Mouse (Mus musculus) telencephalon, adult 2 months (tissue): ENCODE results near the gene Morf4l1.
A peak's percentile ranks its signal among the peaks of the same experiment; 100 is the strongest.
"Not testable (repeated sequence)": the region's sequence is repeated elsewhere in the genome, so short reads cannot be mapped to it uniquely, and the experiment has no call there.

Source experiments
- DNase-seq: peaks from one replicate; pipeline ENCODE4 v3.0.0-alpha.2; 2011; ENCODE audit warnings: low read depth, low spot score

Gene Morf4l1

GRCm38 (mm10) chr9:90113651-90114566 is 665 bp downstream of the Morf4l1 start:
- peak; percentile 88 for DNase-seq

DNA sequence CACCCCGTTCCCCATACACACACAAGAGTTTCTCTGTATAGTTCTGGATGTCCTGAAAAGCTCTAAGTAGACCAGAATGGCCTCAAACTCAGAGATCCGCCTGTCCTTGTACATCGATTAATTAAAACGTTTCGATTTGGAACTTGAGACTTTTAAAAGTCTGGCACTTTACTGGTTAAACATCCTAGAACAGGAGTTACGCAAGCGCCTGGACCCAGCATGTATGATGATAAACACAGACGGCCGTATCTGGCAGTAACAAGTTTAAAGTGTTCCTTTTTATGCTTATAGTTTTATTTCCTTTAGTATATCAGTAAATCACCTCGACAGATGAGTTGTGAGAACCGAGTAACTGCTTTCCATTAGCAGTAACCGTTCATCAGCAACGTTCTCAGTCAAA is 1.4 kb downstream of the Morf4l1 start:
- DNase-seq: no peak

DNA sequence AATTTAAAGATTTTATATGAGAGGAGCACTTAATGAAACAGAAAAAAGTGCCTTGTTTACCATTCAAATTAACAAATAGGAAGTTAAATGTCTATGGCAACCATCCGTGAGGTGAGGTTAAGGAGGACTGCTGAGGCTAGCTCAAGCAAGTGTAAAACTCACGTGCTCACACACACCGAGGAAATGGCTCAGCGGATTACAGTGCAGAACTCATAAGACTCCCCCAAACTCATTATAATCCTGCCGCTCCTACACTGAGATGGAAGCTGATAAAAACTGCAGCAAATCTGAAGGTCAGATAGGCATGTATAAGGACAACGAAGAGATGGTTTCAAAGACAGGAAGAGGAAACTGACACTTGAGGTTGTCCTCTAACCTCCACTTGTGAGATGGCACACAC is 5.2 kb downstream of the Morf4l1 start:
- no peak for DNase-seq

DNA sequence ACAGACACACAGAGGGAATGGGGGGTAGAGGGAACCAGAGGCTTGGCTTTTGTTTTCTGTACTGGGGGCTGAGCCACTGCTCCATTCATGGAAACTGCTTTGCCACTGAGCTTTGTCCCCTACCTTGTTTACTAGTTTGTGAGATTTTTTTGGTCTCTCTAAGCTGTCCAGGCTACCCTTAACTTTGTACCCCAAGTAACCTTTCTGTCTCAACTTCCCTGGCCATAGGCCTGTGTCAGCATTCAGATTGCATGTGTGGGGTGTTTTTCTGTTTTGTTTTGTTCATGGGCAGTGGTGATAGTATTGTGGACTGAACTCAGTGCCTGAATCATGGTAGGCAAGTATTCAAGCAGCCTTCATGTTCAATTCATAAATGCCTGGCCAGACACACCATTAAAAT is 6.3 kb downstream of the Morf4l1 start:
- no peak for DNase-seq

GRCm38 (mm10) chr9:90106915-90107314 is 7.7 kb downstream of the Morf4l1 start:
- no peak for DNase-seq

DNA sequence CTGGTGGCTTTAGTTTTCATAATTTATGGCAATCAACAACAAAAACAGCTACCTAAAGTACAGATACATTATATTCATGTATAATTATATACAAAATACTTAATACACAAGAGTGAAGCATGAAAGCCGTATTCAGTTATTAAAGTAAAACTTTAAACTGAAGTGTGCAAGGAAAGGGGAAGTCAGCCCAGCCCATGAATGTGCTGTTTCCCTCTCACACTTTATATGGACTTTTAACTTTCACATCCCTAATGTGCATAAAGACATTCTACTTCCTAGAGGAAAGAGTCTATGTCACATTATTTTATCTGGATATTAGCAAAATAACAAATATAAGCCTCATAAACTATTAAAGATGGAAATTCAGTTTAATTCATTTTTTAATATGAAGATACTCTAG is 9.1 kb downstream of the Morf4l1 start:
- DNase-seq: no peak

- DNase-seq: no peak
These were observed 13.8 kb downstream of the Morf4l1 start for GRCm38 (mm10) chr9:90100760-90101159.

DNA sequence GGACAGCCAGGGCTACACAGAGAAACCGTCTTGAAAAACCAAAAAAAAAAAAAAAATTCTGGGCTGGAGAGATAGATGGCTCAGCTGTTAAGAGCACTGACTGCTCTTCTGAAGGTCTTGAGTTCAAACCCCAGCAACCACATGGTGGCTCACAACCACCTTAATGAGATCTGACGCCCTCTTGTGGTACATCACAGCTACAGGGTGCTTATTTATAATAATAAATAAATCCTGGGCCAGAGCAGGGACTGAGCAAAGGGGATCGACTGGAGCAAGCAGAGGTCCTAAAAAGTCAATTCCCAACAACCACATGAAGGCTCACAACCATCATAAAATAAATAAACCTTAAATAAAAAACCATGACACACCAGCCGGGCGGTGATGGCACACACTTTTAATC is 15.6 kb downstream of the Morf4l1 start:
- DNase-seq: no peak

DNA sequence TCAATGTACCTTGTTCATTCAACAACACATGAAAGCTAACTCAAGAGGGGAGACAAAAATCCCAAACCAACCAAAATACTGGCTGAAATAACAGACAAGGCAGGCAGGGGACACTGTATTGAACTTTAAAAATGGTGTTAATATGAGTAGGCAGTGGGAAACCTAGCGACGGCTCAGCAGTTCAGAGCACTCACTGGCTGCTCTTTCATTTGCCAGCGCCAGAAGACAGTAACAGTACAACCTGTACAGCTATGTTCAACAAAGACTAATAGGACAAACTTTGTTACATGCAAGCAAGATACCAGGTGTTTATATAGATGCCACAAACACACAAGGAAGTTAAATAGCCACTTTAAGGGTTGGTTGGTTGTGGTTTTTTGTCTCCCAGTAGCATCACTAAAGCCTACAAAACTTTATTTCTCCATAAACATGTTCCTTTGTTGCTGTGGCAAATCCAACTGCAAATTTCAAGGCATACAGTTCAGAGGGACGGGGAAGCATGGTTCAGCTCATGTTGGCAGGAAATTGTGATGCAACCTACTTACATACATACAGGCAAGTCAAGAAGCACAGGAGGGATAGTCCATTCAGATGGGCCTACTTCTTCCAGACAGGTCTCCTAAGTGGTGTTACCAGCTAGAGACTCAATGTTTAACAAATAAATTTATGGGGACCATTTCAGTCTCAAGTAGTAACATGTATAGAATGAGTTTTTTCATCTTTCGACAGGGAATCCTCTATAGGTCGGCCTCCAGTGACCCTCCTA is 25.1 kb downstream of the Morf4l1 start:
- no peak for DNase-seq

DNA sequence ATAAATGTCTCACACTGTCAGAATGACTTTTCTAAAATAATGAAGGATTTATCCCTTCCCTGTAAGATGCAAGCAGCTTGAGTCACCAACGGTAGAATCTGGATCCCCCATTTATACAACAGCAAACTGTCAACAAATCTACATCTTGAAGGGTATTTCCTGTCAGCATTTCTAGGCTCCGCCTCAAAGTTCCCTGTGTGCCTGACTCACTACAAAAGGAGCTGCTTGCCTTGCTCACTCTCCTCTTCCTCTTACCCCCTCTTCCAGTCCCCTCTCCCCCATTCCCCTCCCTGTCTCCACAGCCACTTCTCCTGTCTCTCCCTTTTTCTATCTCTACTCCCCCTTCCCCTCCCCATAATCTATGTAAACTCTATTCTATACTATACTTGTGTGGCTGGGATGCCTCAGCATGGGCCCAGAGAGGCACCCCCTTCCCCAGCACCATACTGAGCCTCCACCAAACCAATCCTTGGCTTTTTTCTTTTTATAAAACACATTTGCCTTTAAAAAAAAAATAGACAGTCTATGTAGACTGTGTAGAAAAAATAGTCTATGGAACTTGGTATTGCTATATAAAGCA is 26.6 kb downstream of the Morf4l1 start:
- DNase-seq: no peak

- no peak for DNase-seq
These were observed 29.7 kb downstream of the Morf4l1 start for GRCm38 (mm10) chr9:90084766-90085468.

DNA sequence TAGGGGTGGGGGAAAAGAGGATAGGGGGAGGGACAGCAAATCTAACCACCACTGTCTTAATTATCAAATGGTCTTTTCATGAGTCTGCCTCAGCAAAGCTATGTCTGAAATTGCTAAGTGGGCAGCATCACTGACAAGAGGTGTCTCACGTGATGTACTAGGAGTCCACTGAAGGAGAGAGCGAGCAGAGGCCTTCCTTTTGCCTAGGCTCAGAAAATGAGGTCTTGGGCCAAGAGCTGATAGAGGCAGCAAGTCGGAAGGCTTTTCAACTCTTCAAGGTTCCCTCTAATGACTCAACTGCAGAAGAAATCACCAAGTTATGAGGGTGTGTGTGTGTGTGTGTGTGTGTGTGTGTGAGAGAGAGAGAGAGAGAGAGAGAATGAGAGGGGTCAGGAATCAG is 30.4 kb downstream of the Morf4l1 start:
- no peak for DNase-seq

DNA sequence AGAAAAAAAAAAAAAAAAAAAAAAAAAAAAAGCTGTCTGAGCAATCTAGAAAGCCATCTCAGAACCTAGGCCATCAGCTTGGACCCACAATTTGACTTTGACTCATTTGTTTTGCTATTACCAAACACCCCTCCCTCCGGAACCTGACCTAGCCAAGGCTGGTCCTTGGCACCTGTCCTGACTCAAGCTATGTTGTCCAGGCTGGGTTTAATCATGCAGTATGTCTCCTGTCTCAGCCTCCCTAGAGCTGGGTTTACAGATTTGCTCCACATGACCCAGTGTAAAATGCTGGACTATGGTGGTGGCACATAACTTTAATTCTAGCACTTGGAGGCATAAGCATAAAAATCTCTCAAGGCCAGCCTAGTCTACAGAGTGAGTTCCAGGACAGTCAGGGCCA is 31.6 kb downstream of the Morf4l1 start:
- no peak for DNase-seq

DNA sequence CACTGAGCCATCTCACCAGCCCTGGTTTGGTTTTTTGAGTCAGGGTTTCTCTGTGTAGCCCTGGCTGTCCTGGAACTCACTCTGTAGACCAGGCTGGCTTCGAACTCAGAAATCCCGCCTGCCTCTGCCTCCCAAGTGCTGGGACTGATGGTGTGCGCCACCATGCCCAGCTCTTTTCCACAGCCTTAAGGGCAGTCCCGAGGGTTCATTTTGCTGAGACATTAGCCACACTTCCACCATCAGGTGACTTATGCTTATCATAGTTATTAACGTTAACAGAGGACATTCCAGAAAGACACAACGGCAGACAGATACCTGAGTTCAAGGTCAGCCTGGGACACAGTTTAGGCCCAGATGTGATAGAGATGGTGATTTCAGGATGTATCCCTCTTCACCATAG is 32.6 kb downstream of the Morf4l1 start:
- DNase-seq: not testable (repeated sequence)

DNA sequence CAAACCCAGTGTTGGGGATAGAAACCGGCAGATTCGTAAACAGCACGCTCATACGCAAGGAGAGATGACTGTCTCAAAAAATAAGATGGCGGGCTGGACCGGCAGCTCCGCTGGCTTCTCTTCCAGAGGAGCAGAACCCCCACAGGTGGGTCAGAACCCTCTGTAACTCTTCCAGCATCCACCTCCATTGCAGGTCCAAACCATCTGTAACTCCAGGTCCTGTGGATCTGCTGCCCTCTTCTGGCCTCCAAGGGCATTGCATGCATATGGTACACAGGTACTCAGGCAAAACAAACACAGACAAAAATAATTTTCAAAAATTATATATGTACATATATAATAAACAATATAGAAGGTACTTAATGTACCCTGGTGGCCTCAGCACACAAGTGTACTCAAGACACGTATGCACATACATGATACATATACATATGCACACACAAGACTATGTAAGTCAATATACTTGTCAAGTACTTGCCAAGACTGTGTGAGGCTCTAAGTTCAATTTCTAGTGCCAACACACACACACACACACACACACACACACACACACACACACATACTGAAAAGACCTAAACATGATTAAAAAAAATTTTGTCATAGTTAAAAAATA is 37.6 kb downstream of the Morf4l1 start:
- peak; percentile 3 for DNase-seq

DNA sequence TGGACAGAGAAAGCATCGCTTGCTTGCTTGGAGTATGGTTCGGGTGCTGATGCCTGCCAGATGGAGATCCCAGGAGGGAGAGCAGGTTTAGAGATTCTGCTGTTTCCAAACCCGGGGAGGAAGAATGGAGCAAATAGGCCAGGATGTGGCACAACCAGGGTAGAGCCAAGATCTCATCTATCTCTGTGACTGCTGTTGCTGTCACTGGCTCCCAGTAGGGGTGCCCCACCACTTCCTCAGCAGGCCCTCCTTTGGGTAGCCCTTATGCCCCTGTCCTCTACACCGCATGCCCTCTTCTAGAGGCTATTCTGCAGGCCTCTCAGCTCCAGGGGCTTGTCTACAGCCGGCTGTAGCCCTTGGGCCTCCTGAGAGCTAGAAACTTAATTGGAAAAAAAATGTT is 38.4 kb downstream of the Morf4l1 start:
- DNase-seq: no peak

GRCm38 (mm10) chr9:90075336-90075735 is 39.2 kb downstream of the Morf4l1 start:
- no peak for DNase-seq

- no peak for DNase-seq
These were observed 44.4 kb downstream of the Morf4l1 start for GRCm38 (mm10) chr9:90070174-90070573.

GRCm38 (mm10) chr9:90069485-90069884 is 45.1 kb downstream of the Morf4l1 start:
- DNase-seq: no peak

DNA sequence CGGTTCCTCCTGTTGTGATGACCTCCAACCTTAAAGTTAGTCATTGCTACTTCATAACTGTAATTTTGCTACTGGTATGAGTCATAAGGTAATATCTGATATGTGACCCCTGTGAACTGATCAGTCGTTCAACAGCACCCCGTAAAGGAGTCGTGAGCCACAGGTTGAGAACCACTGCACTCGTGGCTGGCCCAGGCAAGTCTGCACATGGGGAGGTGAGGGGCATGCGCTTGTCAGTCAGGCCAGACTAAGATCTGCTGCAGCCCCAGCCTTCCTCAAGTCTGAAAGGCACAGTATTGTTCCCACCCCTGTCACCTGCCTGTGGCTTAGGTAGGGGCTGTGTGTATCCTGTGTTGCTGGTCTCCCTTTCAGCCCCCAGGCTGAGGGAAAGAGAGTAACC is 45.8 kb downstream of the Morf4l1 start:
- no peak for DNase-seq

DNA sequence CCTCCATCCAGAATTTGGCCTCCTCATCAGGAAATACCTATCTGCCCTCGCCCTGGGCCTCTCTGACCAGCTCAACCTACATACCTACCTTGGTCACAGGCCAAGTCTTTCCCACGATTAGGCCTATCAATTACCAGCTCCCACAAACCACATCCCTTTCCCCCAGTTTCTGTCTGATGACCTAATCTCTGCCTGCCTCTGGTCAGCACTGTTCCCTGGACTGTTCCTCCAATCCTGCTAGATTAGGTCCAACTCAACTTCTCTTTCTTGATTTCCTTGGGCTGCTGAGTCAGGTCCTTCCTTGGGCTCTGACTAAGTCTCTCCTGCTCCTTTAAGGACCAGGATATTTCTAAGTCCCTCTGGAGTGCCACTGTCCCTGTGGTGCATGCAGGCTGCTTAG is 47.2 kb downstream of the Morf4l1 start:
- DNase-seq: no peak
